ENCODE assay signal across 28 mouse cellular contexts in genomic region chr2:76084982-76085381, GRCm38 (mm10).
A peak's percentile ranks its signal among the peaks of the same experiment; 100 is the strongest.
DNase-seq lines count a peak whose midpoint lies in the region; ATAC-seq and TF ChIP-seq lines count a peak whose summit lies in the region.
"Had no signal": no experiment of that assay in that cellular context is flagged by ENCODE, and none has a peak within 500 bp of the region (broad histone marks: within the 10 kb centered on the region; RNA-seq: fewer than 3 reads in every experiment).

No protein-coding gene starts in this region.

- H3K27me3 ChIP-seq in lung, embryonic 14.5 days (ENCODE audit: insufficient read depth, low read length): no peaks in the 10 kb centered on the region
- H3K27me3 ChIP-seq: intestine, embryonic 15.5 days; liver, embryonic 13.5 days; neural tube, embryonic 12.5 days; stomach, embryonic 15.5 days had no signal

- no peak overlapping the region for H3K27ac ChIP-seq in lung, embryonic 14.5 days (ENCODE audit: low read depth)
- H3K27ac ChIP-seq: intestine, embryonic 15.5 days; kidney, postnatal 0 days; limb, embryonic 10.5 days; limb, embryonic 15.5 days; liver, embryonic 13.5 days; neural tube, embryonic 12.5 days; stomach, embryonic 15.5 days had no signal

- no peak for TF ChIP-seq CTCF in lung, embryonic 14.5 days (IDR thresholded peaks at IDR 0.05; ENCODE audit: low read depth)
- TF ChIP-seq CTCF in lung, adult 2 months (IDR thresholded peaks at IDR 0.05; ENCODE audit: insufficient read depth, low read length): no peak

- no peak for TF ChIP-seq POLR2A in lung, adult 2 months (IDR thresholded peaks at IDR 0.05; ENCODE audit: borderline replicate concordance, extremely low read depth, low read depth, low read length)

- ATAC-seq in lung, embryonic 14.5 days (ENCODE audit: insufficient read depth): no peak
- peak; percentile 26 for ATAC-seq in CD4-positive, CD25-positive, alpha-beta regulatory T cell, adult 4 months
- 0 out of 2 replicates have a peak, but pooled peaks have one; percentile 23 for ATAC-seq in megakaryocyte progenitor cell, adult 5-6 weeks (replicated peaks; ENCODE audit: poor library complexity)
- ATAC-seq: hindbrain, embryonic 16.5 days; intestine, embryonic 15.5 days; midbrain, embryonic 16.5 days; Patski had no signal

- H3K4me1 ChIP-seq in lung, embryonic 14.5 days (ENCODE audit: insufficient read depth): peaks cover 23% of the 10 kb centered on the region
- peaks cover 8% of the 10 kb centered on the region for H3K4me1 ChIP-seq in lung, adult 2 months (ENCODE audit: control insufficient read depth, insufficient read depth, low read length)
- H3K4me1 ChIP-seq: liver, embryonic 13.5 days; neural tube, embryonic 12.5 days; stomach, embryonic 15.5 days had no signal

- no peak overlapping the region for H3K4me3 ChIP-seq in lung, embryonic 14.5 days (ENCODE audit: low read depth, low read length)
- no peak overlapping the region for H3K4me3 ChIP-seq in lung, adult 2 months (replicated peaks; ENCODE audit: extremely low read depth, low read depth, low read length)
- H3K4me3 ChIP-seq: erythroblast, embryonic 14.5 days; intestine, embryonic 15.5 days; limb, embryonic 10.5 days; limb, embryonic 15.5 days; liver, embryonic 13.5 days; neural tube, embryonic 12.5 days; stomach, embryonic 15.5 days had no signal

- DNase-seq in lung, embryonic 14.5 days: peak; percentile 53
- no peak for DNase-seq in lung, adult 2 months
- DNase-seq in adrenal gland, postnatal 25 days: peak; percentile 73
- DNase-seq in neural tube, embryonic 10.5 days (ENCODE audit: extremely low spot score, low spot score): no peak
- DNase-seq in urinary bladder, postnatal 10 days (ENCODE audit: low spot score): no peak
- DNase-seq: cerebellum, adult 11-12 months; cerebellum, postnatal 10 days; gastrocnemius, postnatal 10 days; heart, postnatal 14 days; kidney, adult 2 months; layer of hippocampus, postnatal 36 days; liver, embryonic 13.5 days; lung, adult 18-20 months; lung, postnatal 14 days; right cerebral cortex, postnatal 25 days had no signal

- H3K9ac ChIP-seq in lung, embryonic 14.5 days: no peak overlapping the region
- H3K9ac ChIP-seq: intestine, embryonic 15.5 days; limb, embryonic 15.5 days; liver, embryonic 13.5 days; neural tube, embryonic 12.5 days; stomach, embryonic 15.5 days had no signal

- no peak overlapping the region for H3K4me2 ChIP-seq in lung, embryonic 14.5 days
- H3K4me2 ChIP-seq: intestine, embryonic 15.5 days; limb, embryonic 15.5 days; liver, embryonic 13.5 days; midbrain, embryonic 11.5 days; neural tube, embryonic 12.5 days; stomach, embryonic 15.5 days had no signal

- WGBS in lung, embryonic 14.5 days: 77% methylated on average over 4 of the region's 4 CpGs
- 63% methylated on average over 4 of the region's 4 CpGs for WGBS in lung, adult 2 months

- no peaks in the 10 kb centered on the region for H3K36me3 ChIP-seq in lung, embryonic 14.5 days (ENCODE audit: insufficient read depth)
- H3K36me3 ChIP-seq: intestine, embryonic 15.5 days; limb, embryonic 10.5 days; limb, embryonic 15.5 days; liver, embryonic 13.5 days; neural tube, embryonic 12.5 days; stomach, embryonic 15.5 days had no signal

- H3K9me3 ChIP-seq in lung, embryonic 14.5 days (ENCODE audit: low read depth, low read length): no peaks in the 10 kb centered on the region
- H3K9me3 ChIP-seq: intestine, embryonic 15.5 days; limb, embryonic 10.5 days; limb, embryonic 15.5 days; liver, embryonic 13.5 days; neural tube, embryonic 12.5 days; stomach, embryonic 15.5 days had no signal

Comparison
In these comparisons a context has a peak if more than half of its experiments do, and no peak if none do; other contexts are left out.
1. DNase-seq: peak in lung, embryonic 14.5 days (single experiment) and adrenal gland, postnatal 25 days (single experiment); none in lung, adult 2 months (single experiment), neural tube, embryonic 10.5 days (single experiment) and urinary bladder, postnatal 10 days (single experiment).